Mouse (Mus musculus): ENCODE results near the gene Gjb4. TPM values are rescaled to one million over a fixed set of nuclear protein-coding genes. Genes with fewer than 3 reads are reported as not detected.

Gene Gjb4
- polyA plus RNA-seq, 1 experiment from 2014 or later = 0.39 TPM

- no peak overlapping the region for H3K27ac ChIP-seq (ENCODE audit: low read depth, low read length)
- WGBS = 65% methylated on average over 24 of the region's 24 CpGs
- H3K36me3 ChIP-seq (ENCODE audit: control insufficient read depth, insufficient read depth, low read length) = no peaks in the 10 kb centered on the region
- H3K27me3 ChIP-seq (ENCODE audit: control insufficient read depth, insufficient read depth, low read length) = peaks cover 14% of the 10 kb centered on the region
- no peak overlapping the region for H3K4me3 ChIP-seq (ENCODE audit: low read depth, low read length)
- H3K4me2 ChIP-seq (replicated peaks; ENCODE audit: low read depth, low read length) = no peak overlapping the region
- no peaks in the 10 kb centered on the region for H3K4me1 ChIP-seq (replicated peaks; ENCODE audit: control insufficient read depth, insufficient read depth, low read length)
- H3K9me3 ChIP-seq (ENCODE audit: control insufficient read depth, low read length) = no peaks in the 10 kb centered on the region
- ATAC-seq (ENCODE audit: low FRiP score) (no peak), DNase-seq (ENCODE audit: low spot score) (no peak)
- no peak overlapping the region for H3K9ac ChIP-seq (ENCODE audit: low read depth, low read length)
These were observed 41.5 kb downstream of the Gjb4 start for GRCm38 (mm10) chr4:127312349-127312748.

GRCm38 (mm10) chr4:127311561-127311960, 42.3 kb downstream of the Gjb4 start:
- Histone ChIP-seq H3K27me3 (ENCODE audit: control insufficient read depth, insufficient read depth, low read length) (peaks cover 14% of the 10 kb centered on the region), H3K4me1 (replicated peaks; ENCODE audit: control insufficient read depth, insufficient read depth, low read length) (no peaks in the 10 kb centered on the region), H3K4me3 (ENCODE audit: low read depth, low read length) (no peak overlapping the region), H3K4me2 (replicated peaks; ENCODE audit: low read depth, low read length) (no peak overlapping the region), H3K9me3 (ENCODE audit: control insufficient read depth, low read length) (no peaks in the 10 kb centered on the region), H3K9ac (ENCODE audit: low read depth, low read length) (no peak overlapping the region), H3K27ac (ENCODE audit: low read depth, low read length) (no peak overlapping the region), H3K36me3 (ENCODE audit: control insufficient read depth, insufficient read depth, low read length) (no peaks in the 10 kb centered on the region)
- 62% methylated on average over 9 of the region's 9 CpGs for WGBS
- DNase-seq (ENCODE audit: low spot score) = no peak
- ATAC-seq (ENCODE audit: low FRiP score) = no peak

GRCm38 (mm10) chr4:127306915-127307314, 47.0 kb downstream of the Gjb4 start:
- Histone ChIP-seq H3K9ac (ENCODE audit: low read depth, low read length) (no peak overlapping the region), H3K9me3 (ENCODE audit: control insufficient read depth, low read length) (no peaks in the 10 kb centered on the region), H3K4me2 (replicated peaks; ENCODE audit: low read depth, low read length) (no peak overlapping the region), H3K4me3 (ENCODE audit: low read depth, low read length) (no peak overlapping the region), H3K27me3 (ENCODE audit: control insufficient read depth, insufficient read depth, low read length) (no peaks in the 10 kb centered on the region; the same call in 1 of the 2 replicates), H3K27ac (ENCODE audit: low read depth, low read length) (no peak overlapping the region), H3K36me3 (ENCODE audit: control insufficient read depth, insufficient read depth, low read length) (no peaks in the 10 kb centered on the region), H3K4me1 (replicated peaks; ENCODE audit: control insufficient read depth, insufficient read depth, low read length) (no peaks in the 10 kb centered on the region)
- DNase-seq (ENCODE audit: low spot score) (no peak), ATAC-seq (ENCODE audit: low FRiP score) (no peak)
- WGBS = 72% methylated on average over 2 of the region's 2 CpGs

- ATAC-seq (ENCODE audit: low FRiP score) (no peak), DNase-seq (ENCODE audit: low spot score) (no peak)
- Histone ChIP-seq H3K4me2 (replicated peaks; ENCODE audit: low read depth, low read length) (no peak overlapping the region), H3K9ac (ENCODE audit: low read depth, low read length) (no peak overlapping the region), H3K4me3 (ENCODE audit: low read depth, low read length) (no peak overlapping the region), H3K4me1 (replicated peaks; ENCODE audit: control insufficient read depth, insufficient read depth, low read length) (no peaks in the 10 kb centered on the region), H3K9me3 (ENCODE audit: control insufficient read depth, low read length) (no peaks in the 10 kb centered on the region), H3K36me3 (ENCODE audit: control insufficient read depth, insufficient read depth, low read length) (no peaks in the 10 kb centered on the region), H3K27ac (ENCODE audit: low read depth, low read length) (no peak overlapping the region), H3K27me3 (ENCODE audit: control insufficient read depth, insufficient read depth, low read length) (no peaks in the 10 kb centered on the region)
- WGBS = 85% methylated on average over 3 of the region's 3 CpGs
These were observed 50.1 kb downstream of the Gjb4 start for GRCm38 (mm10) chr4:127303796-127304195.

Other genes with a start within 250 kb of the Gjb4 start
- 14.0 and 14.2 TPM in 2 replicates for gene Tmem35b, start 230.4 kb downstream of the Gjb4 start, polyA plus RNA-seq (2014; fragmentation: Nextera tagmentation; extraction: Ambion mirVana)
- gene Dlgap3, start 184.9 kb downstream of the Gjb4 start, polyA plus RNA-seq (2014; fragmentation: Nextera tagmentation; extraction: Ambion mirVana) = 6.7 and 7.1 TPM in 2 replicates
- gene Smim12, start 110.3 kb downstream of the Gjb4 start, polyA plus RNA-seq (2014; fragmentation: Nextera tagmentation; extraction: Ambion mirVana) = 59.3 and 59.7 TPM in 2 replicates
- 13.5 and 14.0 TPM in 2 replicates for gene Gja4, start 40.0 kb downstream of the Gjb4 start, polyA plus RNA-seq (2014; fragmentation: Nextera tagmentation; extraction: Ambion mirVana)
- 0.77 and 1.7 TPM in 2 replicates for gene Gjb3, start 23.2 kb downstream of the Gjb4 start, polyA plus RNA-seq (2014; fragmentation: Nextera tagmentation; extraction: Ambion mirVana)
- 0.66 and 0.92 TPM in 2 replicates for gene Gjb5, start 4.1 kb upstream of the Gjb4 start, polyA plus RNA-seq (2014; fragmentation: Nextera tagmentation; extraction: Ambion mirVana)